Mouse (Mus musculus): ENCODE data around the gene Fam118b.

Gene Fam118b

GRCm38 (mm10) chr9:35264509-35264908 lies 3.1 kb downstream of the Fam118b start:
- no peak for DNase-seq (ENCODE audit: low spot score in 2 of 2)

GRCm38 (mm10) chr9:35263431-35263830 lies 4.2 kb downstream of the Fam118b start:
- no peak for DNase-seq (ENCODE audit: low spot score in 2 of 2)

- no peak for DNase-seq (ENCODE audit: low spot score in 2 of 2)
These were observed 5.2 kb downstream of the Fam118b start for GRCm38 (mm10) chr9:35262418-35262817.

- no peak for DNase-seq (ENCODE audit: low spot score in 2 of 2)
These were observed 10.2 kb downstream of the Fam118b start for GRCm38 (mm10) chr9:35257365-35257764.

GRCm38 (mm10) chr9:35249476-35249875 lies 18.1 kb downstream of the Fam118b start:
- no peak for DNase-seq (ENCODE audit: low spot score in 2 of 2)

- no peak for DNase-seq (ENCODE audit: low spot score in 2 of 2)
These were observed 20.2 kb downstream of the Fam118b start for GRCm38 (mm10) chr9:35247405-35247804.

GRCm38 (mm10) chr9:35239734-35240133 lies 27.9 kb downstream of the Fam118b start:
- DNase-seq (ENCODE audit: low spot score in 2 of 2): no peak

GRCm38 (mm10) chr9:35238915-35239571 lies 28.6 kb downstream of the Fam118b start:
- DNase-seq (ENCODE audit: low spot score in 2 of 2): no peak

GRCm38 (mm10) chr9:35238371-35238770 lies 29.2 kb downstream of the Fam118b start:
- no peak for DNase-seq (ENCODE audit: low spot score in 2 of 2)

- no peak for DNase-seq (ENCODE audit: low spot score in 2 of 2)
These were observed 31.6 kb downstream of the Fam118b start for GRCm38 (mm10) chr9:35235996-35236395.

- no peak for DNase-seq (ENCODE audit: low spot score in 2 of 2)
These were observed 38.9 kb downstream of the Fam118b start for GRCm38 (mm10) chr9:35228671-35229070.

GRCm38 (mm10) chr9:35223466-35223865 lies 44.1 kb downstream of the Fam118b start:
- no peak for DNase-seq (ENCODE audit: low spot score in 2 of 2)

GRCm38 (mm10) chr9:35217963-35218362 lies 49.6 kb downstream of the Fam118b start:
- no peak for DNase-seq (ENCODE audit: low spot score in 2 of 2)

GRCm38 (mm10) chr9:35211573-35212511 lies 55.8 kb downstream of the Fam118b start:
- DNase-seq (ENCODE audit: low spot score in 2 of 2): no peak

- peak; percentile 99 to 100 for DNase-seq (ENCODE audit: low spot score in 2 of 2)
These were observed 56.8 kb downstream of the Fam118b start, which contains the start of gene Foxred1 for GRCm38 (mm10) chr9:35210542-35211474. Foxred1 (minus strand) TSS chr9:35211055.

- DNase-seq (ENCODE audit: low spot score in 2 of 2): no peak
These were observed 63.2 kb downstream of the Fam118b start for GRCm38 (mm10) chr9:35204421-35204820.

GRCm38 (mm10) chr9:35203536-35203935 lies 64.1 kb downstream of the Fam118b start:
- no peak for DNase-seq (ENCODE audit: low spot score in 2 of 2)

GRCm38 (mm10) chr9:35200529-35201060 lies 67.0 kb downstream of the Fam118b start:
- no peak for DNase-seq (ENCODE audit: low spot score in 2 of 2)

GRCm38 (mm10) chr9:35199772-35200471 lies 67.7 kb downstream of the Fam118b start, which contains the start of the genes Srpr and Tirap:
Srpr (plus strand) TSS chr9:35200175.
Tirap (minus strand) TSS chr9:35200291.
- DNase-seq (ENCODE audit: low spot score in 2 of 2): peak; percentile 88

GRCm38 (mm10) chr9:35198945-35199771 lies 68.4 kb downstream of the Fam118b start:
- no peak for DNase-seq (ENCODE audit: low spot score in 2 of 2)
